Mouse (Mus musculus): ENCODE data around the gene Mybl2.

Gene Mybl2

DNA sequence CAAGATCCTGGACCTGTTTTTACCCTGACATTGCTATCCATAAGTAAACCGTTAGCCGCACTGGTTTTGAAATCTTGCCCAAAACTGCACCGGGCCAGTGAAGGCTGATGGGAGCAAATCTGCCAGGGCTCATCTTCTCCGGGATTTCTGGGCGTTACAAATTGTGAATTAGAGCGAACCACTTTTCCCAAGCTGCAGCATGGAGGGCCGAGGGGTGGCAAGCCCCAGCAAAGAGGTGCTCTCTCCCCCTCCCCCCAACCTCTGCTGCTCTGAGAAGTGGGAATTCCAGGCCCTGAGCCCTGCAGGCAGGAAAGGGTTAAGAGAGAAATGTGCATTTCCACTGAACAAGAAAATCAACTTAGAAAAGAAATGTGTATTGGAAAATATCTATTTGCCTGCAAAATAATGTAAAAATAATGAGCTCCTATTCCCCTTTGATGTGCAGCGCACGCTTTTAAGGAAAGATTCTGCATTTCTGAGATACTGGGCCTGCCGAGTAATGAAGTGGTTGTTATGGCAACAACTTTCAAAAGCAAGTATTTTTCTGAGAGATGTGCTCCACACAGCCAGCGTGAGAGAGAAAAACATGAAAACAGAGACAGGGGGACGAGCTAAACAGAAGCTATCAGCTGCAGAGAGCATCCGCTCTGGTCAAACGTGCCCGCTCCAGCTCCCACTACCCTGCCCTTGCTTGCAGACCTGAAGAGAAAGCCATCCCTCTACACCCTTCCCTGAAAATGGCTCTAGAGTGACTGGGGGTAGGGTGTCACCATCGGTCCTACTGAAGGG, 57.1 kb downstream of the Mybl2 start:
- no peak for DNase-seq (ENCODE audit: low spot score in 2 of 2)

GRCm38 (mm10) chr2:163120626-163121352, 66.3 kb downstream of the Mybl2 start:
- no peak for DNase-seq (ENCODE audit: low spot score in 2 of 2)

- no peak for DNase-seq (ENCODE audit: low spot score in 2 of 2)
Measured at GRCm38 (mm10) chr2:163121353-163121660, 66.8 kb downstream of the Mybl2 start.

DNA sequence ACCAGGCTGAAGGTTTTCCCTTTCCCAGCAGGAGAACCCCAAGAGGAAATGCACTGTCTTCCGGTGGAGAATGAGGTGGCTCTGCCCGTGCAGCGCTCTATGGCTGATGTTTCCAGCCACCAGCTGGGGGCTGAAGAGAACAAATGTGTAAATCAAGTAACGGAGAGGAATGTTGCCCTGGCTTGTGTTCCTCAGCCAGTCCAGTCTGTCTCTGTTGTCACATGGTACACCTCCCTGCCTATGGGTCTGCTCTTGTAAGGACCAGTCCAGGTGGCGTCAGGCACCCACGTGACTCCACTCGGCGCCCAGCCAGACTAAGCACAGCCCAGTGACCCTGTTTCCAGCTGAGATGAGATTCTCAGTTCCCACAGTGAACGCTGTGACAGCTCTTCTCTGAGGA, 67.8 kb downstream of the Mybl2 start:
- DNase-seq (ENCODE audit: low spot score in 2 of 2): no peak

DNA sequence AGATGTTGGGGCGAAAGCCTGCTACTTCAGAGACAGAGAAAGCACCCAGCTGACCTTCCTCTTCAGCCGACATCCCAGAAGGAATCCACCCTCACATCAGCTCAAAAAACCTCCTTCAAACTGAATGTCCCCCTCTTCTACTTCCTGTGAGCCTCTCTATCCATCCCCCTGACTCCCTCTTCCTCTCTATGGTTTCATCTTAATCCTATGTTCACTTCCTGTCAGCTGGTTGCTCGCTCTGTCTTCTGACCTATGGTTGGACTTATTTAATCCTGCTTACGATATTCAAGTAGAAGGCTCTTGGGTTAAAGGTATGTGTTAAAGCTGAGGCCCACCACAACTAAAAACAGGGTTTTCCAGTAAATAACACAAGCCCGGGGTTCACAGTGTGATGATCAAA, 69.0 kb downstream of the Mybl2 start:
- no peak for DNase-seq (ENCODE audit: low spot score in 2 of 2)

- DNase-seq (ENCODE audit: low spot score in 2 of 2): no peak
Measured at GRCm38 (mm10) chr2:163130837-163131236, 76.3 kb downstream of the Mybl2 start.

DNA sequence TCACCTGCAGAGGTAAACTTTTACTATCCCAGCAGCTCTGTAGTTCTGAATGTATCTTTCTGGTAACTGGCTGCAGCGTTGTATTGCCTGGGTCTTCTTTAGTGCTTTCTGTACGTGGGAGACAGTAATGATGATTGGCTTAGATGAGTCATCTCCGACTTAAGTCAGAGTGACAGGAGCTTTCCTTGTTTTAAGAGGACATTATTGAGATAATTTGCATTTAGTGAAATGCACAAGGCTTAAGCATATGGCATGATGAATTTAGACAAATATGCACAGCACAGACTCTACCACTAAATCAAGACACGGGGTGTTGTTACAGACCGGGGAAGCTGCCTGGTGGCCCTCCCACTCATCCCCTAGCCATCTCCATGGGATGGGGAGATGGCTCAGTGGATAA, 77.8 kb downstream of the Mybl2 start:
- no peak for DNase-seq (ENCODE audit: low spot score in 2 of 2)
